Mouse (Mus musculus) ovary, postnatal 10 days (tissue): Measurements from ENCODE around the gene Apol9b.

Source experiments
- DNase-seq: peaks from one replicate; pipeline ENCODE4 v3.0.0; 2022; ENCODE audit warnings: low spot score

Gene Apol9b

GRCm38 (mm10) chr15:77746326-77746725 is 17.5 kb downstream of the Apol9b start:
- DNase-seq = no peak

GRCm38 (mm10) chr15:77748414-77748813 is 19.6 kb downstream of the Apol9b start:
- no peak for DNase-seq

GRCm38 (mm10) chr15:77749717-77750116 is 20.9 kb downstream of the Apol9b start:
- DNase-seq = no peak

DNA sequence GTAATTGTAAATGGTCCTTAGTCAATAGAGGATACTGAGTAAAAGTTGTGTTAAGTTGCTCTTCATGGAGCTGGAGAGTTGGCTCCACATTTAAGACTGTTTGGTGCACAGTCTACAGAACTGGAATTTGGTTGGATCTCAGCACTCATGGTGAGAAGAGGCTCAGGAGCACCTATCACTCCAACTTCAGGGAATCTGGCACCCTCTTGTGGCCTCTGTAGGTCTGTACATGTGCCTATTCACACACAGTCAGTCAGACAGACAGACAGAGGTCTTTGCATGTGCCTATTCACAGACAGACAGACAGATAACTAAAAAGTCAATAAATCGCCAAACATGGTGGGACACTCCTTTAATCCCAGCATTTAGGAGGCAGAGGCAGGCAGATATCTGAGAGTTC is 21.6 kb downstream of the Apol9b start:
- no peak for DNase-seq

- no peak for DNase-seq
These were observed 23.6 kb downstream of the Apol9b start for GRCm38 (mm10) chr15:77752443-77752842.

- no peak for DNase-seq
These were observed 26.3 kb downstream of the Apol9b start for GRCm38 (mm10) chr15:77755132-77755531.

DNA sequence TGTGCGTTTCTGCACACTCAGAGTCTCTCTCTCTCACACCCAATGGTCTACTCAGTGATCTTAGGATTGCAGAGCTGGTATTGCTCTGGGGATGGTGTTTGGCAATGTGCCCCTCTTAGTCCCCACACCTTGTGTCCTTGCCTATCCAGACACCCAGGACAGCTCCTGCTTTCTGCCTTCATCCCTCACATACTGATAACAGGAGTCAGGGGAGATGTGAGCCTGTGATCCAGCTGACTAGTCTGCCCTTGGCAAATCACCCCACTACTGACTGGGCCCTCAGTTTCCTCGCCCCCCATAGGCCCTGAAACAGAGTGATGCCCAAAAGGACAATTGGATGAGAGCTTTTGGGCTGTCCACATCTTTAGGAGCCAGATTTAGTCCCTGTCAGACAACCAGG is 27.2 kb downstream of the Apol9b start:
- no peak for DNase-seq

GRCm38 (mm10) chr15:77756848-77757247 is 28.0 kb downstream of the Apol9b start, which contains the start of gene Apol8:
Gene Apol8, minus strand, starts transcription at chr15:77757003.
- no peak for DNase-seq

GRCm38 (mm10) chr15:77757586-77758226 is 28.9 kb downstream of the Apol9b start:
- DNase-seq = no peak

- no peak for DNase-seq
These were observed 31.2 kb downstream of the Apol9b start for GRCm38 (mm10) chr15:77760037-77760436.

DNA sequence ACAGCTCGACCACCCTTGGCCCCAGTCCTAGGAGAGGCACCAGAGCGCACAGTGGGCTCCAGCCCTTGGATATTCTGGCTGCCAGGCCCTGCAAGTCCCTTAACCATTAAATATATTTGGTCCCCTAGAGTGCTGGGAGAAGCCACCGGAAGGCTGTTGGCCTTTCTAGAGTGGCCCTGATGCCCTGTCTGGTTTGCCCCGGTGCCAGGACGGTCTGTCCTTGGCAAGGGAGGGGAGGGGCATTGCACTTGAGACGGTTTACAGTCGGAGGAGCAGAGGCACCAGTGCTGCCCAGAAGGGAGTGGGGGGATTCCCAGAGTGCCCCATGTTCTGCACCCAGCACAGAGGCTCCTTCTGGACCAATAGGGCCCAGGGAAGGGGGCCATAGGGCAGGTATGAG is 32.2 kb downstream of the Apol9b start:
- DNase-seq = no peak

- no peak for DNase-seq
These were observed 32.9 kb downstream of the Apol9b start for GRCm38 (mm10) chr15:77761561-77762380.

- no peak for DNase-seq
These were observed 34.2 kb downstream of the Apol9b start for GRCm38 (mm10) chr15:77763050-77763449.

DNA sequence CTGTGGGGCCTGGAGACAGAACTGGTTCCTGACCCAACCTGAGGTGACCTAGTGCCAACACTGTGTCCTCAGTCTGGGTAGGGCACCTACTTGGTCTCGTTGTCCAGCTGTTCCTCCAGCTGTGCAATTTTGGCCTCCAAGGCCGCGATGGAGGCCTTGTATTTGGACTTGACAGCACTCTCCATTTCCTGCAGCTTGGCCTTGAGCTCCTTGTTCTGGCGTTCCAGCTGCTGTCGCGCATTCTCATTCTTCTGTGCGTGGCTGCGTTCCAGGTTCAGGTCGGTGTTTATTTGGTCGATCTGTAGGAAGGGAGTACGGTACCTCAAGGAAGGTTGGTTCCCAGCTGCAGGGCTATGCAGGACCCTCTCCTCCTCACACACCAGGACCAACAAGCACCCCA is 34.9 kb downstream of the Apol9b start:
- DNase-seq = no peak

- no peak for DNase-seq
These were observed 35.7 kb downstream of the Apol9b start for GRCm38 (mm10) chr15:77764391-77765006.

GRCm38 (mm10) chr15:77765484-77766093 is 36.8 kb downstream of the Apol9b start:
- no peak for DNase-seq

DNA sequence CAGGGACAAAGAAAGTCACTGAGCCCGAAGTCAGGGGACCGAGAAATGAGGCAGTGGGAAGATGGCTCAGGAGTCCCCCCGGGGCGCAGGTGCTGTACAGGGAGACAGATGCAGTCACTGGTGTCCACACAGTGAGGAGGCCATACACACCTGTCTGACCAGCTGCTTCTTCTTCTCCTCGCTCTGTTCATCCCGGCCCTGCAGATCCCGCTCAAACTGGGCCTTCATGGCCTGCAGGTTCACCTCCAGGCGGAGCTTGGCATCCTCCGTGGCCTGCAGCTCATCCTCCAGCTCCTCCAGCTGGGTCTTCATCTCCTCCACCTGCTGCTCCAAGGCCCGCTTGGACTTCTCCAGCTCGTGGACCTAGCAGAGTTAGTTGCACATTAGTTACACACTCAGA is 38.1 kb downstream of the Apol9b start:
- no peak for DNase-seq

- DNase-seq = no peak
These were observed 41.5 kb downstream of the Apol9b start for GRCm38 (mm10) chr15:77770341-77770740.

- no peak for DNase-seq
These were observed 42.1 kb downstream of the Apol9b start for GRCm38 (mm10) chr15:77770942-77771341.

GRCm38 (mm10) chr15:77773099-77773915 is 44.5 kb downstream of the Apol9b start:
- no peak for DNase-seq

- no peak for DNase-seq
These were observed 45.5 kb downstream of the Apol9b start for GRCm38 (mm10) chr15:77774303-77774702.
